Comparison of ENCODE assay signal across 8 mouse cellular contexts in the genomic region with DNA sequence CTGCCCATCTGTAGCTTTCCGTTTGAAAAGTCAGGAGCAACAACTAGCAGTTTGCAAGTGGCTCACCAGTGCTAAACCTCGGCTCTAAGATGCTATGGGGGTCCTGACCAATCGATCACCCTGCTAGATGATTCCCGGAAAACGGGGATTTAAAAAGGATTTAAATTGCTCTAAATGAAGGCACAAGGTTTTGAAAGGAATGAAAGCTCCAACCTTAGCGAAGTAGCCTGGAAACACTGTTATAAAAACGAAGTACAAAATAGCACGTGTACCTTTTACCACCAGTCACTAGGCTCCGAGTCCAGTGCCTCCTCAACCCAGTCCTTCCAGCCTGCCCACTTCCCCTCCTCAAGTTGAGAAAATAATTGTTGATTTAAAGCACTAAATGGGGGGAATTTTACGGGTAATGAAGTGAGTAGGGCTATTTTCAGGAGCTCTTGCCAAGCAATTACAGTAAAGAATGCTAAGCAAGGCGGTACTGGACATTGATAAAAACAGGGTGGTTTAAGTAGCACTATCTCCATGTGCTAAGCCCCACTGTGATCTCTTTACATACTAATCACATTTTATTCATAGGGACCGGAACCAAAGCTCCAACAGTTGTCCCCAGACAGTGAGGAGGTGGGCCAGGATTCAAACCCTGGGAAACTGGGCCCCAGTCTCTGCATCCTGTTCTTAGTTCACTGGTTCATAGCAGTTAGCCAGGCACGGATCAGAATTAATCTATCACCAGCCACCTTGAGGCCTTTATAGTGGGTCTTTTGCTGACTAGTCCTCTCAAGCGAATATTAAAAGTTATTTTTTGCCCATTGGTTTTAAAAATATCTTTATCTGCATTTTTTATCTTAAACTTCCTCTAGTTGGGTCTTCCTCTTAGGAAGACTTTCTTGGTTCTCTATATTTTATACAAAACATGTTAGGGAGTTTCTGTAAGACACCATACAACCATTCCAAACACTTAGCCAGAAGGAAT. TPM values are rescaled to one million over a fixed set of nuclear protein-coding genes. Genes with fewer than 3 reads are reported as not detected.
DNase-seq lines count a peak whose midpoint lies in the region; ATAC-seq lines count a peak whose summit lies in the region.

No protein-coding gene starts in this region.

- H3K4me3 ChIP-seq in forebrain, embryonic 12.5 days (replicated peaks) = peak overlapping the region; percentile 70
- peak overlapping the region; percentile 81 for H3K4me3 ChIP-seq in liver, embryonic 11.5 days (ENCODE audit: low read depth, low read length)

- 57% methylated on average over 14 of the region's 14 CpGs for WGBS in forebrain, embryonic 12.5 days
- WGBS in liver, embryonic 11.5 days = 36% methylated on average over 14 of the region's 14 CpGs

- peaks cover 57% of the 10 kb centered on the region for H3K4me1 ChIP-seq in forebrain, embryonic 12.5 days
- H3K4me1 ChIP-seq in liver, embryonic 11.5 days (replicated peaks; ENCODE audit: control insufficient read depth, insufficient read depth, low read length) = peaks cover 66% of the 10 kb centered on the region

- H3K4me2 ChIP-seq in forebrain, embryonic 12.5 days = peak overlapping the region; percentile 71
- H3K4me2 ChIP-seq in liver, embryonic 11.5 days = peak overlapping the region; percentile 57

- H3K27ac ChIP-seq in forebrain, embryonic 12.5 days = 0 out of 2 replicates have a peak overlapping the region, but pooled peaks have one; percentile 6
- H3K27ac ChIP-seq in liver, embryonic 11.5 days (ENCODE audit: low read depth, low read length) = peak overlapping the region; percentile 92

- peaks cover 12% of the 10 kb centered on the region for H3K27me3 ChIP-seq in forebrain, embryonic 12.5 days
- peaks cover 9% of the 10 kb centered on the region for H3K27me3 ChIP-seq in liver, embryonic 11.5 days (replicated peaks; ENCODE audit: control insufficient read depth, insufficient read depth, low read length)

- H3K9ac ChIP-seq in forebrain, embryonic 12.5 days = 0 out of 2 replicates have a peak overlapping the region, but pooled peaks have one; percentile 17
- H3K9ac ChIP-seq in liver, embryonic 11.5 days (ENCODE audit: low read depth, low read length) = peak overlapping the region; percentile 90

- ATAC-seq in forebrain, embryonic 12.5 days (ENCODE audit: low FRiP score) = no peak
- ATAC-seq in liver, embryonic 11.5 days (replicated peaks; ENCODE audit: low FRiP score) = no peak

- H3K9me3 ChIP-seq in forebrain, embryonic 12.5 days = no peaks in the 10 kb centered on the region
- H3K9me3 ChIP-seq in liver, embryonic 11.5 days (ENCODE audit: control insufficient read depth, low read length) = no peaks in the 10 kb centered on the region

- peak; percentile 18 for DNase-seq in 3T3-L1 (ENCODE audit: low read depth, low spot score)
- DNase-seq in 416B (ENCODE audit: low read depth) = peak; percentile 67
- DNase-seq in liver, embryonic 11.5 days (ENCODE audit: low spot score) = no peak
- DNase-seq in testis, postnatal 10 days (ENCODE audit: low spot score) = no peak
- DNase-seq in urinary bladder, postnatal 36 days (ENCODE audit: low spot score in 2 of 2) = no peak
- no peak for DNase-seq in urinary bladder, postnatal 14 days (ENCODE audit: low spot score)
- DNase-seq in kidney, postnatal 36 days = no peak

- H3K36me3 ChIP-seq in forebrain, embryonic 12.5 days (replicated peaks) = no peaks in the 10 kb centered on the region
- H3K36me3 ChIP-seq in liver, embryonic 11.5 days (ENCODE audit: control insufficient read depth, insufficient read depth, low read length) = peaks cover 3% of the 10 kb centered on the region; the same call in 1 of the 2 replicates

RNA-seq across cellular contexts. Expression of gene Tpm1, which starts 7.1 kb away (rescaled TPM):
- 218 and 280 TPM in 2 replicates for polyA plus RNA-seq in forebrain, embryonic 12.5 days (2016; fragmentation: Nextera tagmentation; extraction: Ambion mirVana)
- polyA plus RNA-seq in liver, embryonic 11.5 days (2014; fragmentation: Nextera tagmentation; extraction: Ambion mirVana) = 378 and 420 TPM in 2 replicates

Comparison
In these comparisons a context has a peak if more than half of its experiments do, and no peak if none do; other contexts are left out.
1. DNase-seq: peak in 3T3-L1 (single experiment) and 416B (single experiment); none in liver, embryonic 11.5 days (single experiment), testis, postnatal 10 days (single experiment), urinary bladder, postnatal 36 days (0 of 2), urinary bladder, postnatal 14 days (single experiment) and kidney, postnatal 36 days (0 of 2).